Mouse (Mus musculus) testis, adult 2 months (tissue): ENCODE measurements around the gene Nr6a1.

ENCODE experiments used
- CTCF ChIP-seq: fragments of 200-500 bp; IDR thresholded peaks from 2 replicates; pipeline ENCODE4 v1.5.1; 2012; ENCODE audit warnings: low read depth, mild to moderate bottlenecking, inconsistent platforms, low read length, moderate library complexity; ENCODE audit not compliant: control insufficient read depth, insufficient read depth, insufficient replicate concordance
- POLR2A ChIP-seq: fragments of 200-500 bp; IDR thresholded peaks from 2 replicates; pipeline ENCODE4 v1.6.1; 2012; ENCODE audit warnings: low read depth, mild to moderate bottlenecking, inconsistent platforms, low read length, moderate library complexity; ENCODE audit not compliant: control insufficient read depth

GRCm38 (mm10) chr2:38973223-38973622, 45.7 kb upstream of the Nr6a1 start:
- no peak for TF ChIP-seq POLR2A
- TF ChIP-seq CTCF = no peak
